Mouse (Mus musculus) retina, embryonic 14.5 days (tissue): ENCODE measurements at regions not wholly inside any gene's neighbourhood (a gene's known extent, or its start where the extent isn't known, plus 50 kb on each side); places are given as distances from the start of the nearest gene placed in this dataset.

Experiments used
- DNase-seq: peaks from one replicate; pipeline ENCODE4 v3.0.0-alpha.2; 2015; ENCODE audit warnings: low spot score

GRCm38 (mm10) chr3:4971496-4971895 lies 779.1 kb upstream of the Gm8797 start:
- no peak for DNase-seq

GRCm38 (mm10) chr3:4973278-4973677 lies 777.3 kb upstream of the Gm8797 start:
- DNase-seq = no peak

GRCm38 (mm10) chr3:4973764-4974163 lies 776.8 kb upstream of the Gm8797 start:
- DNase-seq = no peak

GRCm38 (mm10) chr3:4974659-4975058 lies 775.9 kb upstream of the Gm8797 start:
- DNase-seq = no peak

GRCm38 (mm10) chr3:4976344-4976743 lies 774.3 kb upstream of the Gm8797 start:
- DNase-seq = no peak

- DNase-seq = peak; percentile 1
Measured at GRCm38 (mm10) chr3:5017742-5018141, 732.9 kb upstream of the Gm8797 start.
